Mouse (Mus musculus): ENCODE results near the gene Aco2. TPM values are rescaled to one million over a fixed set of nuclear protein-coding genes. Genes with fewer than 3 reads are reported as not detected.

The Aco2 gene
- 1,000 to 10,000 TPM; 2,055 to 2,104 TPM for total RNA-seq (2021)
- long read RNA-seq, experiment 1, transcript Aco2-201 (18 exons, 2,918 nt) = major isoform, 2,088 of 2,393 reads
- long read RNA-seq, experiment 1, partial matches to known transcripts = 258 of 2,393 reads
- long read RNA-seq, experiment 1, other reads (novel, unspliced or antisense) = 44 of 2,393 reads
- long read RNA-seq, experiment 2, transcript Aco2-201 (18 exons, 2,918 nt) = major isoform, 972 of 1,179 reads
- long read RNA-seq, experiment 2, partial matches to known transcripts = 154 of 1,179 reads
- long read RNA-seq, experiment 2, other reads (novel, unspliced or antisense) = 50 of 1,179 reads

GRCm38 (mm10) chr15:81872262-81873136, at the start of gene Aco2:
Aco2 (plus strand) TSS chr15:81872309.
- DNase-seq = peak; percentile 99 to 100

GRCm38 (mm10) chr15:81822631-81823030, 49.5 kb upstream of the Aco2 start:
- no peak for DNase-seq

GRCm38 (mm10) chr15:81824832-81825231, 47.3 kb upstream of the Aco2 start:
- DNase-seq = no peak

- DNase-seq = no peak
Observed at GRCm38 (mm10) chr15:81828426-81829207, 43.5 kb upstream of the Aco2 start.

- DNase-seq = no peak
Observed at GRCm38 (mm10) chr15:81829208-81829580, 42.9 kb upstream of the Aco2 start.

GRCm38 (mm10) chr15:81830530-81830929, 41.6 kb upstream of the Aco2 start:
- no peak for DNase-seq

GRCm38 (mm10) chr15:81831136-81831825, 40.8 kb upstream of the Aco2 start:
- DNase-seq = peak; percentile 95 to 96

- DNase-seq = peak in 1 of 2 experiments; percentile 47
Observed at GRCm38 (mm10) chr15:81832219-81832618, 39.9 kb upstream of the Aco2 start.

- peak in 1 of 2 experiments; percentile 43 for DNase-seq
Observed at GRCm38 (mm10) chr15:81833481-81833880, 38.6 kb upstream of the Aco2 start.

- peak; percentile 78 to 87 for DNase-seq
Observed at GRCm38 (mm10) chr15:81834171-81834841, 37.8 kb upstream of the Aco2 start.

- DNase-seq = peak in 1 of 2 experiments; percentile 52
Observed at GRCm38 (mm10) chr15:81835007-81835880, 36.9 kb upstream of the Aco2 start.

GRCm38 (mm10) chr15:81836124-81836821, 35.8 kb upstream of the Aco2 start:
- DNase-seq = peak; percentile 93 to 97

GRCm38 (mm10) chr15:81836966-81837920, 34.9 kb upstream of the Aco2 start:
- peak in 1 of 2 experiments; percentile 54 for DNase-seq

- peak; percentile 65 to 66 for DNase-seq
Observed at GRCm38 (mm10) chr15:81838554-81839235, 33.4 kb upstream of the Aco2 start.

GRCm38 (mm10) chr15:81839634-81840033, 32.5 kb upstream of the Aco2 start:
- peak; percentile 94 to 95 for DNase-seq

- no peak for DNase-seq
Observed at GRCm38 (mm10) chr15:81840306-81840705, 31.8 kb upstream of the Aco2 start.

- no peak for DNase-seq
Observed at GRCm38 (mm10) chr15:81842275-81842674, 29.8 kb upstream of the Aco2 start.
